Mouse (Mus musculus): ENCODE results near the gene Prkch.
"Not testable (repeated sequence)": the region's sequence is repeated elsewhere in the genome, so short reads cannot be mapped to it uniquely, and the experiment has no call there.

The Prkch gene

GRCm38 (mm10) chr12:73584610-73585240 is at the start of gene Prkch:
Gene Prkch, plus strand, starts transcription at chr12:73584796.
- DNase-seq, result peak; percentile 56

GRCm38 (mm10) chr12:73537499-73538138 is 47.0 kb upstream of the Prkch start:
- no peak for DNase-seq

- DNase-seq, result not testable (repeated sequence)
These were observed 46.5 kb upstream of the Prkch start for GRCm38 (mm10) chr12:73538139-73538508.

- DNase-seq, result no peak
These were observed 45.4 kb upstream of the Prkch start for GRCm38 (mm10) chr12:73539151-73539550.

GRCm38 (mm10) chr12:73540402-73540801 is 44.2 kb upstream of the Prkch start:
- DNase-seq, result no peak

GRCm38 (mm10) chr12:73543191-73543590 is 41.4 kb upstream of the Prkch start:
- no peak for DNase-seq

- no peak for DNase-seq
These were observed 39.6 kb upstream of the Prkch start for GRCm38 (mm10) chr12:73544736-73545671.

GRCm38 (mm10) chr12:73545672-73546085 is 38.9 kb upstream of the Prkch start:
- DNase-seq, result no peak

- no peak for DNase-seq
These were observed 38.4 kb upstream of the Prkch start, which contains the start of gene Tmem30b for GRCm38 (mm10) chr12:73546086-73546711. Gene Tmem30b, minus strand, starts transcription at chr12:73546392.

GRCm38 (mm10) chr12:73547646-73548045 is 37.0 kb upstream of the Prkch start:
- DNase-seq, result no peak

- no peak for DNase-seq
These were observed 36.3 kb upstream of the Prkch start for GRCm38 (mm10) chr12:73548259-73548658.

GRCm38 (mm10) chr12:73554155-73554554 is 30.4 kb upstream of the Prkch start:
- peak; percentile 73 for DNase-seq

GRCm38 (mm10) chr12:73558525-73559195 is 25.9 kb upstream of the Prkch start:
- DNase-seq, result peak; percentile 25

- no peak for DNase-seq
These were observed 24.5 kb upstream of the Prkch start for GRCm38 (mm10) chr12:73560091-73560490.

- not testable (repeated sequence) for DNase-seq
These were observed 21.5 kb upstream of the Prkch start for GRCm38 (mm10) chr12:73563122-73563521.

- DNase-seq, result no peak
These were observed 20.4 kb upstream of the Prkch start for GRCm38 (mm10) chr12:73564176-73564575.

- no peak for DNase-seq
These were observed 19.6 kb upstream of the Prkch start for GRCm38 (mm10) chr12:73564795-73565619.

GRCm38 (mm10) chr12:73565620-73565969 is 19.0 kb upstream of the Prkch start:
- DNase-seq, result no peak

GRCm38 (mm10) chr12:73574632-73575031 is 10.0 kb upstream of the Prkch start:
- DNase-seq, result no peak

GRCm38 (mm10) chr12:73578141-73578540 is 6.5 kb upstream of the Prkch start:
- no peak for DNase-seq

- no peak for DNase-seq
These were observed 3.8 kb upstream of the Prkch start for GRCm38 (mm10) chr12:73580811-73581210.

- DNase-seq, result no peak
These were observed 1.3 kb upstream of the Prkch start for GRCm38 (mm10) chr12:73583318-73583717.
